Mouse (Mus musculus): ENCODE results near the gene Atat1. TPM values are rescaled to one million over a fixed set of nuclear protein-coding genes. Genes with fewer than 3 reads are reported as not detected.

The Atat1 gene
- total and polyA plus RNA-seq, 3 experiments, result 4.4 to 14.4 TPM; not detected in 1

- no peaks in the 10 kb centered on the region for H3K27me3 ChIP-seq (ENCODE audit: control insufficient read depth in 1 of 2, insufficient read depth in 2 of 2, low read length in 2 of 2)
- H3K27ac ChIP-seq (ENCODE audit: control insufficient read depth, low read depth, low read length), result no peak overlapping the region
- TF ChIP-seq SMC3 (IDR thresholded peaks at IDR 0.05; ENCODE audit: low read depth, low read length) (peak; percentile 64), CHD2 (IDR thresholded peaks at IDR 0.05; ENCODE audit: low read length) (no peak), CTCF (IDR thresholded peaks at IDR 0.05 in 2 of 3, conservative IDR thresholded peaks at IDR 0.05 in 1 of 3; ENCODE audit: control insufficient read depth in 1 of 3, insufficient read depth in 1 of 3, low read depth in 2 of 3, low read length in 3 of 3, poor library complexity in 1 of 3, severe bottlenecking in 1 of 3) (peak; percentile 21 to 56 (median 24); a peak in 3 of 6 replicates), RAD21 (IDR thresholded peaks at IDR 0.05; ENCODE audit: low read depth, low read length) (peak; percentile 63), POLR2AphosphoS2 (IDR thresholded peaks at IDR 0.05; ENCODE audit: low read length) (no peak), ZNF384 (IDR thresholded peaks at IDR 0.05; ENCODE audit: low read depth, low read length) (peak; percentile 83), ZC3H11A (IDR thresholded peaks at IDR 0.05; ENCODE audit: low read depth, low read length) (peak; percentile 68), ELF1 (IDR thresholded peaks at IDR 0.05; ENCODE audit: low read depth, low read length) (no peak), MYC (IDR thresholded peaks at IDR 0.05; ENCODE audit: low read depth, low read length) (peak; percentile 75), HCFC1 (IDR thresholded peaks at IDR 0.05; ENCODE audit: low read depth, low read length) (no peak), TAL1 (IDR thresholded peaks at IDR 0.05; ENCODE audit: low read length) (no peak), ETS1 (IDR thresholded peaks at IDR 0.05; ENCODE audit: low read depth, low read length) (no peak), RCOR1 (IDR thresholded peaks at IDR 0.05; ENCODE audit: low read depth, low read length) (no peak), MXI1 (IDR thresholded peaks at IDR 0.05; ENCODE audit: low read depth, low read length) (peak; percentile 50)
- H3K79me2 ChIP-seq (ENCODE audit: control insufficient read depth, insufficient read depth, low read length, poor library complexity), result peaks cover 6% of the 10 kb centered on the region
- peaks cover 1 to 9% of the 10 kb centered on the region in 2 experiments for H3K36me3 ChIP-seq (ENCODE audit: control insufficient read depth in 1 of 2, insufficient read depth in 2 of 2, low read length in 2 of 2)
- DNase-seq (ENCODE audit: low read depth, low spot score), result peak; percentile 48
- no peaks in the 10 kb centered on the region for H3K9me3 ChIP-seq (replicated peaks; ENCODE audit: insufficient read depth, low read length)
- no peak overlapping the region for H3K9ac ChIP-seq (ENCODE audit: control insufficient read depth, low read depth, low read length, poor library complexity, severe bottlenecking)
- H3K4me3 ChIP-seq (ENCODE audit: control insufficient read depth in 1 of 2, insufficient read depth in 1 of 2, low read depth in 2 of 2, low read length in 2 of 2), result no peak overlapping the region
- H3K4me1 ChIP-seq (ENCODE audit: control insufficient read depth in 1 of 2, insufficient read depth in 2 of 2, low read length in 2 of 2), result peaks cover 0 to 11% of the 10 kb centered on the region in 2 experiments; a peak in 2 of 4 replicates
These were observed 2.3 kb downstream of the Atat1 start for GRCm38 (mm10) chr17:35907609-35908008.

- H3K4me1 ChIP-seq (ENCODE audit: control insufficient read depth in 1 of 2, insufficient read depth in 2 of 2, low read length in 2 of 2), result peaks cover 2 to 25% of the 10 kb centered on the region in 2 experiments; a peak in 3 of 4 replicates
- H3K27me3 ChIP-seq (ENCODE audit: control insufficient read depth in 1 of 2, insufficient read depth in 2 of 2, low read length in 2 of 2), result no peaks in the 10 kb centered on the region
- H3K4me3 ChIP-seq (ENCODE audit: control insufficient read depth in 1 of 2, insufficient read depth in 1 of 2, low read depth in 2 of 2, low read length in 2 of 2), result no peak overlapping the region
- peaks cover 2% of the 10 kb centered on the region; the same call in 1 of the 2 replicates for H3K79me2 ChIP-seq (ENCODE audit: control insufficient read depth, insufficient read depth, low read length, poor library complexity)
- no peak overlapping the region for H3K27ac ChIP-seq (ENCODE audit: control insufficient read depth, low read depth, low read length)
- DNase-seq (ENCODE audit: low read depth, low spot score), result no peak
- peaks cover 1 to 15% of the 10 kb centered on the region in 2 experiments; a peak in 3 of 4 replicates for H3K36me3 ChIP-seq (ENCODE audit: control insufficient read depth in 1 of 2, insufficient read depth in 2 of 2, low read length in 2 of 2)
- H3K9me3 ChIP-seq (replicated peaks; ENCODE audit: insufficient read depth, low read length), result no peaks in the 10 kb centered on the region
- TF ChIP-seq ZNF384 (IDR thresholded peaks at IDR 0.05; ENCODE audit: low read depth, low read length) (peak; percentile 61), MAFK (IDR thresholded peaks at IDR 0.05; ENCODE audit: borderline replicate concordance, low read depth, low read length) (peak; percentile 69; the same call in 1 of the 2 replicates), GABPA (IDR thresholded peaks at IDR 0.05; ENCODE audit: low read depth, low read length) (no peak)
- no peak overlapping the region for H3K9ac ChIP-seq (ENCODE audit: control insufficient read depth, low read depth, low read length, poor library complexity, severe bottlenecking)
These were observed 4.3 kb downstream of the Atat1 start for GRCm38 (mm10) chr17:35905587-35905986.
